Mouse (Mus musculus) C2C12 (cell line): ENCODE results near the gene Rarg. TPM values are rescaled to one million over a fixed set of nuclear protein-coding genes. Genes with fewer than 3 reads are reported as not detected.

Experiments
- H3K27me3 ChIP-seq: one replicate; pipeline ENCODE4 v1.6.1; 2011; ENCODE audit not compliant: control insufficient read depth, insufficient read depth, insufficient read length
- H3K36me3 ChIP-seq: one replicate; pipeline ENCODE4 v1.6.1; 2011; ENCODE audit not compliant: control insufficient read depth, insufficient read depth
- H3K4me3 ChIP-seq: one replicate; pipeline ENCODE4 v1.5.1; 2011; ENCODE audit warnings: mild to moderate bottlenecking, control low read depth; ENCODE audit not compliant: poor library complexity, insufficient read depth, severe bottlenecking
- H3K79me2 ChIP-seq: one replicate; pipeline ENCODE4 v1.6.1; 2011; ENCODE audit not compliant: control insufficient read depth, insufficient read depth
- H3K79me3 ChIP-seq: one replicate; pipeline ENCODE4 v1.6.1; 2011; ENCODE audit warnings: low read depth, control low read depth
- H3ac ChIP-seq: one replicate; pipeline ENCODE3; 2011; ENCODE audit warnings: low read depth; ENCODE audit not compliant: control insufficient read depth, insufficient read length
- CEBPB ChIP-seq: IDR thresholded peaks from one replicate; pipeline ENCODE4 v1.6.1; 2011; ENCODE audit warnings: low read depth, mild to moderate bottlenecking, control low read depth, moderate library complexity
- CTCF ChIP-seq: IDR thresholded peaks from one replicate; pipeline ENCODE4 v1.5.1; 2011; ENCODE audit not compliant: control insufficient read depth, insufficient read depth, insufficient read length
- FOSL1 ChIP-seq: IDR thresholded peaks from one replicate; pipeline ENCODE4 v1.8.0; 2011; ENCODE audit warnings: mild to moderate bottlenecking, low read length; ENCODE audit not compliant: poor library complexity, insufficient read depth, severe bottlenecking
- MAX ChIP-seq: IDR thresholded peaks from one replicate; pipeline ENCODE4 v1.6.1; 2011; ENCODE audit warnings: mild to moderate bottlenecking, control low read depth
- MYOD1 ChIP-seq: IDR thresholded peaks from one replicate; pipeline ENCODE4 v1.6.1; 2011; ENCODE audit warnings: low read depth; ENCODE audit not compliant: control insufficient read depth, insufficient read length
- MYOG ChIP-seq: IDR thresholded peaks from one replicate; pipeline ENCODE4 v1.6.1; 2011; ENCODE audit not compliant: control insufficient read depth, insufficient read length; ENCODE audit errors: extremely low read depth
- USF1 ChIP-seq: IDR thresholded peaks from one replicate; pipeline ENCODE4 v1.6.1; 2011; ENCODE audit warnings: low read depth, mild to moderate bottlenecking, control low read depth, moderate library complexity
- polyA plus RNA-seq: library from polyadenylated mRNA; unstranded; fragments of >200 nt; fragmentation: generic; extraction: Trizol; gene quantifications from one replicate; pipeline ENCODE4 v1.2.1, GENCODE M21; 2012; ENCODE audit warnings: missing spikeins

Gene Rarg
- polyA plus RNA-seq, 1 experiment: 92.5 TPM

- no peak for TF ChIP-seq USF1
- TF ChIP-seq CEBPB: no peak
- TF ChIP-seq MAX: no peak
- TF ChIP-seq FOSL1: no peak
- TF ChIP-seq MYOG: no peak
- TF ChIP-seq CTCF: no peak
- TF ChIP-seq MYOD1: no peak
- peaks cover 20% of the 10 kb centered on the region for H3K36me3 ChIP-seq
- no peak overlapping the region for H3ac ChIP-seq
- H3K79me3 ChIP-seq: peaks cover 25% of the 10 kb centered on the region
- peaks cover 28% of the 10 kb centered on the region for H3K79me2 ChIP-seq
- H3K27me3 ChIP-seq: no peaks in the 10 kb centered on the region
- H3K4me3 ChIP-seq: no peak overlapping the region
Observed at GRCm38 (mm10) chr15:102283648-102284047, 26.3 kb upstream of the Rarg start.

- H3K4me3 ChIP-seq: no peak overlapping the region
- H3K27me3 ChIP-seq: no peaks in the 10 kb centered on the region
- H3K79me2 ChIP-seq: peaks cover 28% of the 10 kb centered on the region
- H3K79me3 ChIP-seq: peaks cover 25% of the 10 kb centered on the region
- peaks cover 20% of the 10 kb centered on the region for H3K36me3 ChIP-seq
- TF ChIP-seq FOSL1 (no peak), CTCF (no peak), MYOD1 (no peak)
- H3ac ChIP-seq: no peak overlapping the region
Observed at GRCm38 (mm10) chr15:102282463-102283292, 25.4 kb upstream of the Rarg start.

DNA sequence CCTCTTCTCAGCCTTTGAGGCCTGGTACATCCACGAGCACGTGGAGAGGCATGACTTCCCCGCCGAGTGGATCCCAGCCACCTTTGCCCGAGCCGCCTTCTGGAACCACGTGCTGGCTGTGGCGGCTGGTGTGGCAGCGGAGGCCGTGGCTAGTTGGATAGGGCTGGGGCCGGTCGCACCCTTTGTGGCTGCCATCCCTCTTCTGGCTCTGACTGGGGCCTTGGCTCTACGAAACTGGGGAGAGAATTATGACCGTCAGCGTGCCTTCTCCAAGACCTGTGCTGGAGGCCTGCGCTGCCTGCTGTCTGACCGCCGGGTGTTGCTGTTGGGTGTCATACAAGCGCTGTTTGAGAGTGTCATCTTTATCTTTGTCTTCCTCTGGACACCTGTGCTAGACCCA, 23.3 kb upstream of the Rarg start:
- TF ChIP-seq MYOG (no peak), CEBPB (no peak), MAX (no peak), MYOD1 (no peak), CTCF (no peak), USF1 (no peak), FOSL1 (no peak)
- H3K27me3 ChIP-seq: no peaks in the 10 kb centered on the region
- H3K36me3 ChIP-seq: peaks cover 20% of the 10 kb centered on the region
- H3K79me3 ChIP-seq: peaks cover 25% of the 10 kb centered on the region
- H3K4me3 ChIP-seq: peak overlapping the region; percentile 78
- peaks cover 28% of the 10 kb centered on the region for H3K79me2 ChIP-seq
- H3ac ChIP-seq: peak overlapping the region; percentile 84

- peaks cover 20% of the 10 kb centered on the region for H3K36me3 ChIP-seq
- TF ChIP-seq CTCF (no peak), CEBPB (no peak), MAX (no peak), MYOD1 (no peak)
- H3K79me2 ChIP-seq: peaks cover 28% of the 10 kb centered on the region
- H3K27me3 ChIP-seq: no peaks in the 10 kb centered on the region
- peak overlapping the region; percentile 84 for H3ac ChIP-seq
- peak overlapping the region; percentile 78 for H3K4me3 ChIP-seq
- peaks cover 25% of the 10 kb centered on the region for H3K79me3 ChIP-seq
Observed at GRCm38 (mm10) chr15:102279783-102280520, 22.6 kb upstream of the Rarg start.

GRCm38 (mm10) chr15:102279092-102279782, 21.9 kb upstream of the Rarg start, which contains the start of gene Mfsd5:
Gene Mfsd5 (plus strand): TSS chr15:102279454.
- Histone ChIP-seq H3K79me3 (peaks cover 25% of the 10 kb centered on the region), H3K36me3 (peaks cover 20% of the 10 kb centered on the region), H3K4me3 (peak within 1 kb of the TSS; percentile 78), H3K27me3 (no peaks in the 10 kb centered on the region), H3K79me2 (peaks cover 28% of the 10 kb centered on the region), H3ac (peak within 1 kb of the TSS; percentile 84)
- TF ChIP-seq MAX: peak; percentile 90
- TF ChIP-seq USF1: peak; percentile 97
- no peak for TF ChIP-seq MYOD1
- TF ChIP-seq MYOG: no peak
- no peak for TF ChIP-seq FOSL1
- TF ChIP-seq CTCF: peak; percentile 54
- TF ChIP-seq CEBPB: no peak
